Mouse (Mus musculus): Measurements from ENCODE around the gene Romo1. TPM values are rescaled to one million over a fixed set of nuclear protein-coding genes. Genes with fewer than 3 reads are reported as not detected.

Gene Romo1
- polyA plus RNA-seq, 1 experiment from 2014 or later = 424 TPM

DNA sequence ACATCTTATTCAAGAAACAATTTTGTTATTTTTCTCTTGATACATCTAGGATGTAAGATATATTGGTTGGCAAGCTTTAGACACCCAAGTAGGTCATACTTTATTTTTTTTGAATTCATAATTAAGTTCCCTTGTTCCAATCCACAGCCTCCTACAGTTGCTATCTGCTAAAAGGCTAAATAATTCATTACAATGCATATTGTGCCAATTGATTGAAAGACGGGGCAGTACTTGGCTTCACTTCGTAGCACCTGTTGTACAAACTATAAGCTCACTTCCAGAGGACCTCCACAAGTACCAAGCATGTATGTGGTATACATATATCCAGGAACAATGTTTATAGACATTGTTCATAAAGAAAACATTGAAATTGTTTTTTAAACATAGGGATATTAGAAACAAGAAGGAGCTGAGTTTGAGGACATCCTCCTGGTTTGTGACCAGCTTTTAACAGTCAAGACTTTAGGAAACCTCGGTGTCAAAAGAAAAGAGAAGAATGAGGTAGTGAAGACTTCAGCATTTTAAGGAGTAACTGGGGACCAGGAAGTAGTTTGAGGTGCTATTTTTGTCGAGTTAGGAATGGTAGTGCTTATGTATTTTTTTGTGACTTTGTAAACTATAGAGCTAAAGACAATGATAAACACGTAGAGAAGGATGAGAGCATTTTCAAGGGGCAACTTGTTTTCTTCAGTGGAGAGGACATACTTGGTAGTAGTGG is 2.6 kb downstream of the Romo1 start:
- Histone ChIP-seq H3K4me1 (replicated peaks; ENCODE audit: control insufficient read depth, insufficient read depth, low read length) (no peaks in the 10 kb centered on the region; the same call in 1 of the 2 replicates), H3K9ac (ENCODE audit: low read depth, low read length) (no peak overlapping the region), H3K27me3 (replicated peaks; ENCODE audit: control insufficient read depth, insufficient read depth, low read length) (no peaks in the 10 kb centered on the region), H3K27ac (ENCODE audit: low read depth, low read length) (no peak overlapping the region), H3K4me3 (ENCODE audit: low read depth, low read length) (no peak overlapping the region), H3K36me3 (ENCODE audit: control insufficient read depth, insufficient read depth) (peaks cover 44% of the 10 kb centered on the region), H3K4me2 (replicated peaks; ENCODE audit: low read depth) (no peak overlapping the region), H3K9me3 (ENCODE audit: control insufficient read depth) (no peaks in the 10 kb centered on the region)
- no peak for ATAC-seq
- WGBS = 56% methylated on average over 5 of the region's 5 CpGs
- TF ChIP-seq CTCF (IDR thresholded peaks at IDR 0.05; ENCODE audit: low read depth) = no peak

DNA sequence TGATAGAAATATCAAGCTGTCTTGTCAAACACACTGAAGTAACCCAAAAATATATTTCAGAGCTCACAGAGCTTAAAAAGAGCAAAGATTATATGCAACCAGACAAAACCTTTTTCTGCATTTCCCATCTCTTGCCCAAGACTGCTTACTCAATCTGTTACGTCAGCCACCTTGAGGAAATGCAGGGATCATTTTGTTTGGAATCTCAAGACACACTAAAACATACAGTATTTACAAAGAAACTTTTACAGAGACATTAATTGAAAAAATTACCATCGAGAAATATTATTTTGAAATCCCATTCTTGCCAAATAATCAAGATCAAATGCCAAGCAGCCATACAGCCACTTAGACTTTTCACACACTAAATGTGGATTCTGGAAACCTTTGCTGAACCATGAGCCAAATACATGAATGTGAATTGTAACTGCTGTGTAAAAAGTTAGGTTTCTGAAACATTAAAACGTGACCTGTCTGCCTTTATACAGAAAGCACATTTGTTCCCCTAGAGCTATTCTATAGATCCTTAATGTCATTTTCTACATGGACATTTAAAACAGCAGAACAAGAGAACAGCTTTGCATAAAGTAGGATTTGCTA is 3.6 kb downstream of the Romo1 start:
- whole genome bisulfite sequencing = 78% methylated on average over 3 of the region's 3 CpGs
- H3K9me3 ChIP-seq (ENCODE audit: control insufficient read depth) = no peaks in the 10 kb centered on the region
- H3K4me3 ChIP-seq (ENCODE audit: low read depth, low read length) = no peak overlapping the region
- no peak overlapping the region for H3K9ac ChIP-seq (ENCODE audit: low read depth, low read length)
- H3K36me3 ChIP-seq (ENCODE audit: control insufficient read depth, insufficient read depth) = peaks cover 44% of the 10 kb centered on the region
- H3K4me1 ChIP-seq (replicated peaks; ENCODE audit: control insufficient read depth, insufficient read depth, low read length) = no peaks in the 10 kb centered on the region; the same call in 1 of the 2 replicates
- no peak for TF ChIP-seq CTCF (IDR thresholded peaks at IDR 0.05; ENCODE audit: low read depth)
- H3K27ac ChIP-seq (ENCODE audit: low read depth, low read length) = no peak overlapping the region
- H3K4me2 ChIP-seq (replicated peaks; ENCODE audit: low read depth) = no peak overlapping the region
- no peaks in the 10 kb centered on the region for H3K27me3 ChIP-seq (replicated peaks; ENCODE audit: control insufficient read depth, insufficient read depth, low read length)
- ATAC-seq = no peak

DNA sequence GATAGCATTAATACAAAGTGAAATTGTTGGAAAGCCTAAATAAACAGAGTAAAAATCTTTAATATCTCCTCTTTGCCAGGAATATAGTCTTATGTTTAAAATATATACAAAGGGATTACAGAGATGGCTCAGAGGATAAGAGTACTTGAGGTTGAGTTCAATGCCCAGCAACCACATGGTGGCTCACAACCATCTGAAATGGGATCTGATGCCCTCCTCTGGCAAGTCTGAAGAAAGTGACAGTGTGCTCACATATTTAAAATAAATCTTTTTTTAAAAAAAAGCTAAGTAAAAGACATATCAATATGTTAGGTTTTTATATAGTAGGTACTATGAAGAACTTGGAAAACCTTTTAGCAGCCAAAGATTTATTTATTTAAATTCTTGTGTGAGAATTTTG is 7.7 kb downstream of the Romo1 start:
- Histone ChIP-seq H3K4me1 (replicated peaks; ENCODE audit: control insufficient read depth, insufficient read depth, low read length) (no peaks in the 10 kb centered on the region), H3K36me3 (ENCODE audit: control insufficient read depth, insufficient read depth) (peaks cover 57% of the 10 kb centered on the region), H3K9me3 (ENCODE audit: control insufficient read depth) (no peaks in the 10 kb centered on the region), H3K4me3 (ENCODE audit: low read depth, low read length) (no peak overlapping the region), H3K4me2 (replicated peaks; ENCODE audit: low read depth) (no peak overlapping the region), H3K27ac (ENCODE audit: low read depth, low read length) (no peak overlapping the region), H3K27me3 (replicated peaks; ENCODE audit: control insufficient read depth, insufficient read depth, low read length) (no peaks in the 10 kb centered on the region), H3K9ac (ENCODE audit: low read depth, low read length) (no peak overlapping the region)
- peak; percentile 34 for TF ChIP-seq CTCF (IDR thresholded peaks at IDR 0.05; ENCODE audit: low read depth)
- no peak for ATAC-seq

DNA sequence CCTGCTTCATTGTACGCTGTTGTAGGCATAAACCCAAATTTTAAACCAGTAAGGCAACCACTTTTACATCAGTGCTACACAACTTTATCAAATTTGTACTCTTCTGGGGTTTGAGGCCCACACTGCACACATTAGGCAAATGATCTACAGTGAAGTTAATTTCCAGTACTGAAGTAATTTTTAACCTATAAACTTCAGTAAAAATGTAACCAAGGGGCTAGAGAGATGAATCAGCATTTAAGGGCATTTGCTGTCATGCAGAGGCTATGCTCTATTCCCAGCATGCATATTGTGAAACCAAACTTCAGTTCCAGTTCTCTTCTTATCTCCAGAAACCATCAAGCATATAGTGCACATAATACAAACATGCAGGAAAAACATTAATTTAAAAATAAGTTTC is 21.6 kb downstream of the Romo1 start:
- Histone ChIP-seq H3K4me3 (ENCODE audit: low read depth, low read length) (no peak overlapping the region), H3K9me3 (ENCODE audit: control insufficient read depth) (no peaks in the 10 kb centered on the region), H3K27me3 (replicated peaks; ENCODE audit: control insufficient read depth, insufficient read depth, low read length) (no peaks in the 10 kb centered on the region), H3K9ac (ENCODE audit: low read depth, low read length) (no peak overlapping the region), H3K27ac (ENCODE audit: low read depth, low read length) (no peak overlapping the region), H3K4me2 (replicated peaks; ENCODE audit: low read depth) (no peak overlapping the region), H3K4me1 (replicated peaks; ENCODE audit: control insufficient read depth, insufficient read depth, low read length) (no peaks in the 10 kb centered on the region), H3K36me3 (ENCODE audit: control insufficient read depth, insufficient read depth) (peaks cover 83% of the 10 kb centered on the region)
- WGBS = 95% methylated on average over 1 of the region's 1 CpGs
- TF ChIP-seq CTCF (IDR thresholded peaks at IDR 0.05; ENCODE audit: low read depth) = no peak
- no peak for ATAC-seq

DNA sequence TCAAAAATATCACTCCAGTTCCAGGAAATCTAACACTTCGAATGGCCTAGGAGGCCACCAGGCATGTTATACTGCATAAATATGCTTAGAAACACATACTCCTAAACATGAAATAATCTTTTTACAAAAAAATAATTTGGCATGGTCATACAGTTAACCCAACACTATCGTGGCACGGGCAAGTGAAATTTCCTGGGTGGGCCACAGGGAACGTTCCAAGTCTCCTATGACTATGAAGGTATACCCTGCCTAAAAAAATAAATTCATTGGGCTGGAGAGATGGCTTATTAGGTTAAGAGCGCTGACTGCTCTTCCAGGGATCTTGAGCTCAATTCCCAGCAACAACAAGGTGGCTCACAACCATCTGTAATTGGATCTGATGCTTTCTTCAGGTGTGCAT is 22.7 kb downstream of the Romo1 start:
- 90% methylated on average over 5 of the region's 5 CpGs for WGBS
- no peak overlapping the region for H3K4me2 ChIP-seq (replicated peaks; ENCODE audit: low read depth)
- no peaks in the 10 kb centered on the region for H3K4me1 ChIP-seq (replicated peaks; ENCODE audit: control insufficient read depth, insufficient read depth, low read length)
- H3K36me3 ChIP-seq (ENCODE audit: control insufficient read depth, insufficient read depth) = peaks cover 76% of the 10 kb centered on the region
- H3K9me3 ChIP-seq (ENCODE audit: control insufficient read depth) = no peaks in the 10 kb centered on the region
- no peak for TF ChIP-seq CTCF (IDR thresholded peaks at IDR 0.05; ENCODE audit: low read depth)
- H3K27me3 ChIP-seq (replicated peaks; ENCODE audit: control insufficient read depth, insufficient read depth, low read length) = no peaks in the 10 kb centered on the region
- H3K9ac ChIP-seq (ENCODE audit: low read depth, low read length) = no peak overlapping the region
- H3K27ac ChIP-seq (ENCODE audit: low read depth, low read length) = no peak overlapping the region
- no peak for ATAC-seq
- no peak overlapping the region for H3K4me3 ChIP-seq (ENCODE audit: low read depth, low read length)

DNA sequence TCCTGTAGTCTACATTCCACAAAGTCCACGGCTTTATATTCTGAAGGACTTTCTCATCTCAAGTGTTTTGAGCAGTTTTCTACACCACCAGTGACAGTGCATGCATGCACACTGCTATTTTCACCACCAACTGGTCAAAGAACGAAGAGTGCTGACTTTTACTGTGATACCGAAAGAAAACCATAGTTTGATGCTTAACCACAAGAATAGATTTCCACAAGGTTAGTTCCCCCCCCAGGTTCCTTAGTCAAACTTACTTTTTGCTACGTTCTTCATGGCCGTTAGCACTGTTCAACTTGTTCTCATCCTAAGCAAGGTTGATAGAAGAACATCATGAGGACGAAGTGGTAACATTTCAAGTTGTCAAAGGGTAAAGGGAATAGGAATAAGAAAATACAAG is 33.2 kb downstream of the Romo1 start:
- H3K27ac ChIP-seq (ENCODE audit: low read depth, low read length) = no peak overlapping the region
- no peak for TF ChIP-seq CTCF (IDR thresholded peaks at IDR 0.05; ENCODE audit: low read depth)
- no peak overlapping the region; the same call in 1 of the 2 replicates for H3K4me3 ChIP-seq (ENCODE audit: low read depth, low read length)
- no peak overlapping the region for H3K9ac ChIP-seq (ENCODE audit: low read depth, low read length)
- H3K36me3 ChIP-seq (ENCODE audit: control insufficient read depth, insufficient read depth) = peaks cover 38% of the 10 kb centered on the region
- peak overlapping the region; percentile 21 for H3K4me2 ChIP-seq (replicated peaks; ENCODE audit: low read depth)
- H3K9me3 ChIP-seq (ENCODE audit: control insufficient read depth) = no peaks in the 10 kb centered on the region
- 62% methylated on average over 6 of the region's 6 CpGs for WGBS
- ATAC-seq = no peak
- H3K27me3 ChIP-seq (replicated peaks; ENCODE audit: control insufficient read depth, insufficient read depth, low read length) = no peaks in the 10 kb centered on the region
- H3K4me1 ChIP-seq (replicated peaks; ENCODE audit: control insufficient read depth, insufficient read depth, low read length) = peaks cover 3% of the 10 kb centered on the region; the same call in 1 of the 2 replicates

All from intestine, postnatal 0 days (tissue).